Mouse (Mus musculus) left cerebral cortex, postnatal 14 days (tissue): ENCODE measurements around the gene Ubap2l. TPM values are rescaled to one million over a fixed set of nuclear protein-coding genes. Genes with fewer than 3 reads are reported as not detected.

Experiments used
- DNase-seq, 2 experiments: peaks; one replicate each; pipeline ENCODE4 v3.0.0; 2021 to 2022; ENCODE audit warnings: low spot score in 2 of 2, mixed read lengths in 1 of 2
- intact Hi-C: fragments of 180-260 bp; cut with DNase I; formaldehyde crosslinking; loops from one replicate; pipeline ENCODE4 v1.15.1; 2025
- total RNA-seq, 2 experiments: library from RNA; stranded (reverse); gene quantifications; 2 replicates each; pipeline ENCODE4 v1.2.3; 2021

Gene Ubap2l
- total RNA-seq, 2 experiments from 2014 or later: 191 to 205 TPM

DNA sequence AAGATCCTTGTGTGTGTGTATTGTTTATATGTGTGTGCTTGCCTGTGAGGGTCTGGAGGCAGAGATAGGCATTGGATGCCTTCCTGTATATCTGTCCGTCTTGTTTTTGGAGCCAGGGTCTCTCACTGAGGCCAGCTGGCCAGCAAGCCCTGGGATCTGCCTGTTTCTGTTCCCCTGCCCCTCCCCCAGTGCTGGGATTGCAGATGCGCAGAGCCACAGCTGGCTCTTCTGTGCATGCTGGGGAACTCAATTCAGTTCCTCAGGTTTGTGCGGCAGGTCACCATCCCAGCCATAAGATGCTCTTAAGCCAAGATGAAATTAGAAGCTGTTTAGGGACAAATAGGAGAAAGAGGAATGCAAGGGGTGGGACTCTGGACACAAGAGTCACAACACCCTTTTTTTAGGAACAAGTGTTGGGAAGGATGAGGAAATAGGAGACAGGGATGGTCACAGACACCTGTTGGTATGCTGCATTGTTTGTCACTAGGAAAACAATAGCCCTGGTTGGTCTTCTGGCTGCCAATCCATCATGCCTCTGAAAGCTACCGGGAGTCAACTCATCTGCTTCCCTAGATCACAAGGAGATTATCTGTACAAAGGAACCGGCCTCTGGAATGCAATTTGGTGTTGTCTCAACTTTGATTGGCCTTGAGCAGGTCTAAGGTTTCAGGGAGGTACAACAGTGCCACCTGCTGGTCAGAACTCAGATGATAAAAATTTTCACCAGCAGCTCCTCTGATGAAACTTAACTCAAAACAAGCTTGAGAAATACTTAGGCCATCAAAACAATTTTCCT is 24.7 kb upstream of the Ubap2l start:
- intact Hi-C loops: loop anchor here (5.0 to 10.0 kb wide), 2 partner anchors 125 to 302 kb away; partner anchors contain the start of gene Ube2q1
- DNase-seq: peak; percentile 89

DNA sequence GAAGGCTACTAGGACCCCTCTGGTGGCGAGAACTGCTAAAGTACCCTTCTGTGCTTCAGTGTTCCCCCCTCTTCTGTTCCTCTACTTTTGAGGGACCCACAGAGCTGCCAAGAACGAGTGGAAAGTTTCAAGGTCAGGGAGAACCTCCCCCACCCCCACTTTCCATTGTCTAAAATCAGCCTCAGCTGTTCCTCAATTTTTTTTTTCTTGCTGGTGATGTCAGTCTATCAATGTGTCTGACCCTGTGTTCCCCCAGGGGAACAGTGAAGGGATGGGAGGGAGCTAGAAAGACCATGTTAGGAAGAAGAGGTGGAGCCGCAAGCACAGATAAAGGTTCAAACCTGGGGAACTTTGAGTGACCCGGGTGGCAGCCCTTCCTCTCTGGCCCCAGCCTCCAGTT is 19.9 kb upstream of the Ubap2l start, which contains the start of gene Tpm3:
Tpm3 (plus strand) TSS at position 356 of the 400 bp plus-strand sequence.
- intact Hi-C loops: loop anchor here (10.0 kb wide), 1 partner anchor 297 kb away; the partner anchor contains the start of gene Ube2q1
- DNase-seq: no peak

DNA sequence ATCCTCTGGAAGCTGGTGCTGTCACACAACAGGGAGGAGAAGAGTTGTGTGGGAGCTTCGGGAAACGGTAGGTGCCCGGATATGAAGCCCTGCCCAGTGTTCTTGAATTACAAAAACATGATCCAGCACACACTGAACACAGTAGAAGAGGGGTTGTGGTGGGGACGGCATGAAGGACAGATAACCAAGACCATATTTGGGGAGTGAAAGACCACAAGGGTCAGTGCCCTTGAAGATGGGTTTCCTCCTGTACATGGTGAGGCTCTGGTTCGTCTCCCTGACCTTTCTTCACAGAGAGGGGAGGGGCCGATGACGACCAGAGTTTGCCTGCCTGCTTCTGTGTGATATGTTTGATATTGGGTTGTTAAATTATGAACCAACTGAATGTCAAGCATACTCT is 17.3 kb upstream of the Ubap2l start:
- DNase-seq: no peak
- intact Hi-C loops: loop anchor here (10.0 kb wide), 1 partner anchor 295 kb away; the partner anchor contains the start of gene Ube2q1

DNA sequence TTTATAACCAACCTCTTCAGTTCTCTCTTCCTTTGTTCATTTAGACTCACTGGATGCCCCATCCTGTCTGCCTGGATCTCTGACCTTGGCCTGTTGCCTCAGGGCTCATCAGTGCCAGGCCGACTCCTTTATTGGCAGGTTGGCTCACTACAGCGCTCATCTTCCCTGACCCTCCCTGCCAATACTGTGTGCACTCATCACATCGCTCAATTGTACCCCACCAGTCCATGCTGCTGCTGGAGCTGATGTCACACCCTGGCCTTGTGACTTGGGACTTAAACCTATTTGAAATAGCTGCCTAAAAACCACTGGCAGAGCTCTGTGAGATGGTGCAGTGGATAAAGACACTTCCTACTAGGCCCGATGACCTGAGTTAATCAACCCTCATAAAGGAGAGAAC is 15.4 kb upstream of the Ubap2l start:
- intact Hi-C loops: no loop called here

DNA sequence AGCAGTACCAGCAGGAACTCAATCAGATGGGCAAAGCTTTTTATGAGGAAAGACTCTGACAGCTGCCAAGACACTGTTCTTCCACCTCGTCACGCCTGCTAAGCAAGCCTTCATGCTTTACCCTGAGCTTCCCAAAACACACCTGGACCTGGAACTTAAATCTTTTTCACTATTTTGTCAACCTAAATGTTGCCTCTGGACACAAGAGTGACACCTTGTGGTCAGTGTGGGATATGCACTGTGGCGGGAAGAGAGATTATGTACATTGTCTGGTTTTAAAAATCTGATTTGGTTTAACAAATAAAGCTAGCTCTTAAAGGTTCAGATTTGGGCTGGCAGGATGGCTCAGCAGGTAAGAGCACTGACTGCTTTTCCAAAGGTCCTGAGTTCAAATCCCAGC is 13.1 kb upstream of the Ubap2l start:
- intact Hi-C loops: no loop called here
- peak; percentile 47 to 65 for DNase-seq

More for the DNA sequence above, 15.4 kb upstream of the Ubap2l start:
- DNase-seq: no peak

DNA sequence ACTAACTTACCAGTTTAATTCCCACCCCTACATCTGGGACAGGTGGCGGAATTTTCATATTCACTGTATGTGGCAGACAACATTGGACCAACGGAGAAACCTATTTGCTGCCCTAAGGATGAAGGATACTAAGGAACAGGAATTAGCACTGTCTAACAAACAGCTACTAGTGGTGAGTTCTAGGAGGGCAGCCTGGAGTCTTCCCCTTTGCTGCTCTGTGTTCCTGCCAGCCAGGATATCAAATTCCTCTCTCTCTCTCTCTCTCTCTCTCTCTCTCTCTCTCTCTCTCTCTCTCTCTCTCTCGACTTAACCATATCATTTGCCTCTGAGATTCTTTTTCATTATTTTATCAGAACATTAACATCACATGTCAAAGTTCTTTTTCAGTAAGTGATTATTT is 12.0 kb upstream of the Ubap2l start:
- intact Hi-C loops: no loop called here

DNA sequence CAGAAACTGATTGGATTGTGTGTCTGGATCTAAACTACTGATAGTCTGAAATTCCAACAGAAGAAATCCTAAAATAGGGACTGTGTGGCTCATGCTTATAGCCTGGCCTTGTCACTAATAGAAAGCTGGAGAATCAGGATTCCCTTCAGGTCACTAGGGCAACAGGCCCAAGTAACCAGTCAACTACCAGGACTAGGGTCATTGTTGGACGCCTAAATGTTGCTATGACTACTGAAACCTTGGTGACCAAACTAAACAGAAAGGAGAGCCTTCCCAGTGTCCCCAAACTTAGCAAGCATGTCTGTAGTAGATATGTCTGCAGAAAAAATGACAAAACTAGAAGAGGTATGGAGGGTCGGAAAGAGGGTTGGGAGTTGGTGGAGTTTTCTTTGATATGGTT is 10.1 kb upstream of the Ubap2l start:
- intact Hi-C loops: no loop called here
- no peak for DNase-seq

More for the DNA sequence above, 12.0 kb upstream of the Ubap2l start:
- DNase-seq: no peak

DNA sequence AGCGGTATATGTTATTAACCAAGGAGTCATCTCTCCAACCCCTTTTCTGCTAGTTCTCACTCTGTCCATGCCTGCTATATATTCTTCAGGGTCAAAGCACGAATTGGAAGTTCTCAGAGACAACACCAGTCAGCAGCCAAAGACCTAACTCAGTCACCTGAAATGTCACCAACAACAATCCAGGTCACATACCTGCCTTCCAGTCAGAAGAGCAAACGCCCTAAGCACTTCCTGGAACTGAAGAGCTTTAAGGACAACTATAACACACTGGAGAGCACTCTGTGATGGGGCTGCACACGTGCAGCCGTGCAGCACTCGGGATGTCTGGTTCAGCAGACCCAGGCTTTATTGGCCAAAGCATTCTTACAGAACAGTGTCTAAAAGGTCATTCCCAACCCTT is 9.1 kb upstream of the Ubap2l start:
- DNase-seq: no peak
- intact Hi-C loops: no loop called here

DNA sequence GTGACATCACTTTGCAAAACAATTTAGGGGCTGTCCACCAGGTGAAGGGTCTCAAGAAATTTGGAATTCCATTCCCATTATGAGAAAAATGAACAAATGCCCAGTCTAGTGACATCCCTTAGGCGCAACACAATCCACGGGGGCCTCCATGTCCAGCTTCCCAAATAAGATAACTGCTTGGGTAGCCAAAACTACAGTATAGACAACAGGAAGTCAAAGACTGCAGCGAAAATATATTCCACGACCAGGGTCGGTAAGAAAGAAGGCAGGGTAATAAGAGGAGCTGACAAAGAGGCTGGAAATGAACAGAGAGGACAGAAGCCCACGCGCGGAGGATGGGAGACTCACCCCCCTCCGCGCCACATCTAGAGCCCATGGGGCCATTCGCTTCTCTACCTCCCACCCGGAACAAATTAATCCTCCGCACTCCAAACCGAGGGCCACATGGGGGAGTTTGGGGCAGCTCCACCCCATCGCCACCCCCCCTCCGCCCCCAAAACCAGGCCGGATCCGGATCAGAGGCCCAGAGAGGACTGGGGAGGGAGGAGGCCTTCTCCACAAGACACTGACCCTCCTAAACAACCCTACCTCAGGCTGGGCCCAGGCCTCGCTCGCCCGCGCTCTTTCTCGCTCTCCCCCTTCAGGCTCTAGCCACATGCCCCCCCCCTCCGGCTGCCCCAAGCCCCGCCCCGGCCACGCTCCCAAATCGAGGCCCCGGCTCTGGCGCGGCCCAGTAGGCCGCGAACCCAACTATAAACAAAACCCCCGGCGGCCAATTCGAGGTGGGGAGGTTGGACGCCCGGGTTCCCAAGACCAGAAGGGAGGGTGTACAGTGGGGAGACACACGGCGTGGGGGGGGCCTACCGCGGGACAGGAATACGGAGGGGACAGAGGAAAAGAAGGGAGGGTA is 732 bp downstream of the Ubap2l start, which contains the start of gene 4933434E20Rik:
4933434E20Rik (plus strand) TSS at position 196 of the 910 bp plus-strand sequence.
- intact Hi-C loops: no loop called here
- DNase-seq: peak; percentile 35 to 38

DNA sequence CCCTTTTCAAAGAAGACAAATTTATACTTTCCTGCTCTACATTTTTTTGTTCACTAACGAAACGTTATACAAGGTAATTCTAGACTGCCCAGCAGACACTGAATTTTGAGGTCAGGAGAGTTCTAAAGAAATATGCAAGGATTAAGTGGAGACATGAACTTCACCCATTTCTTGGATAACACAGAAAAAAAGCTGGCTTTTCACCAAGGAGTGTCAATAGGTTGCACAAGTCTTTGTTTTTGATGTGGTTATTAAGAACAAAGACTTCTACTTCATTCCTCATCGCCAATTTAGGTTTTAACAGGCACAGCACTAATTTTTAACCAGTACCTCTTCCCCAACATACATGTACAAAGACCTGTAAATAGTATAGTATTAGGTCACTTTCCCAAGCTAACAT is 2.7 kb downstream of the Ubap2l start:
- intact Hi-C loops: loop anchor here (5.0 kb wide), 1 partner anchor 37 kb away; no protein-coding TSS in a partner anchor
- DNase-seq: no peak

DNA sequence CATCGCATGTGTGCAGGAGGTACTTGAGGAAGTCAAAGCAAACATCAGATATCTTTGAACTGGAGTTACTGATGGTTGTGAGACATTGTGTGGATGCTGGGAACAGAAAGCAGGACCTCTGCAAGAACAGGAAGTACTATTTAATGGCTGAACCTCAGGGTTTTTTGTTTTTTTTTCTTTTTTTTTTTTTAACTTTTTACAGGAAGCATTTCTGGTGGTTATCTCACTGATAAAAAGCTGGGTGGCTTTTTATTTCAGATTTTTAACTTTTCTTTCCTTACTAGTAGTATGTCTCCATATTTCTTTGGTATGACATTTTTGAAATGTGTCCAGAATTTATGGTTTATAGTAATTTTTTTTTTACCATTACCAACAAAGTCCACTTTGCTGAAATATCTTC is 16.2 kb downstream of the Ubap2l start:
- intact Hi-C loops: no loop called here
- DNase-seq: no peak

DNA sequence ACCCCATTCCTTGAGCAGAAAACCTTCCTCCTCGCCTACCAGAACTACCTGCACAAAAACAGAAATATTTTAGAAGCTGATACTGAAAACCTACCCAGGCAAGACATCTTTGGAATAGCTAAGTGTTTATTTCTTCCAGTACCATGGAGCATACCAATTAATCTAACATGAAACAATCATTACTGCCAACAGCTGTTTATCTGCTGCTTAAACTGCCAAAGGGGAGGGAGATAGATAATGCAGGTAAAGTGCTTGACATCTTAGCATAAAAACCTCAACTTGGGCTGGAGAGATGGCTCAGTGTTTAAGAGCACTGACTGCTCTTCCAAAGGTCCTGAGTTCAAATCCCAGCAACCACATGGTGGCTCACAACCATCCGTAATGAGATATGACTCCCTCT is 17.8 kb downstream of the Ubap2l start:
- intact Hi-C loops: no loop called here
- no peak for DNase-seq

DNA sequence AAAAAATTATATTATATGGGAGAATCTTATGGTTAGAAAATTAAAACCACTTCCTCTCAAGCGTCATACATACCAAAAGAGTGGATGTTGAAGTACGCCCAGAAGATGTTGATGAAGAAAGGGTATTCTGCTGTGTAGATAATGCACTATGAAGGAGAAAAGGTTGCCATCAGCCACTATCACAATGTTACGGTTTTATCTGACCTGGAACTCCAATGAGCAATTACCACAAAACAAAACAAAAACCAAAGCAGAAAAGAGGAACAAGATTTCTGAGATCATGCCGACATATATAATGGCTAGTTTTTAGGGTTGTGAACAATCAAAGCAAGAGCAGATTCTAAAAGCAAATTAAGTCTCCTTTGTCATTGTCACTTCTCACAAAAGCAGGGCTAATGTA is 35.8 kb downstream of the Ubap2l start:
- DNase-seq: no peak
- intact Hi-C loops: loop anchor here (10.0 kb wide), 1 partner anchor 1702 kb away; no protein-coding TSS in a partner anchor

DNA sequence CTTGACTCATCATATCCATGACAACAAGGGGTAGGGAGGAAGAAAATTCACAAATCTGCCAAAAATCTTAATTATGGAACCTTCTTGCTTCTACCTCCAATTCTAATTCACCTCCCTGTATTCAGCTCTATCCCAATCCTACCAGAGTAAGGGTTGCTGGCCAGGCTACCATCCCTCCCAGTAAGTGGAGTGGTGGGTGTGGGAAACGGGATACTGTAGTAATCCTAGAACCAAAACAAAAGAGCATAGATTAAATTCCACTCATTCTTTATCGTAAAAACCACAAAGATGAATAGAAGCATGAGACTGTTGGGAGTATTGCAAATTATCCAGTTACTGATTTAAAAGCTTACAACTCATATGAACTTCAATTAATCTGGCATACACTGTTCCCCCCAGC is 42.1 kb downstream of the Ubap2l start:
- intact Hi-C loops: loop anchor here (5.0 to 10.0 kb wide), 2 partner anchors 37 to 1695 kb away; no protein-coding TSS in a partner anchor
- DNase-seq: no peak

DNA sequence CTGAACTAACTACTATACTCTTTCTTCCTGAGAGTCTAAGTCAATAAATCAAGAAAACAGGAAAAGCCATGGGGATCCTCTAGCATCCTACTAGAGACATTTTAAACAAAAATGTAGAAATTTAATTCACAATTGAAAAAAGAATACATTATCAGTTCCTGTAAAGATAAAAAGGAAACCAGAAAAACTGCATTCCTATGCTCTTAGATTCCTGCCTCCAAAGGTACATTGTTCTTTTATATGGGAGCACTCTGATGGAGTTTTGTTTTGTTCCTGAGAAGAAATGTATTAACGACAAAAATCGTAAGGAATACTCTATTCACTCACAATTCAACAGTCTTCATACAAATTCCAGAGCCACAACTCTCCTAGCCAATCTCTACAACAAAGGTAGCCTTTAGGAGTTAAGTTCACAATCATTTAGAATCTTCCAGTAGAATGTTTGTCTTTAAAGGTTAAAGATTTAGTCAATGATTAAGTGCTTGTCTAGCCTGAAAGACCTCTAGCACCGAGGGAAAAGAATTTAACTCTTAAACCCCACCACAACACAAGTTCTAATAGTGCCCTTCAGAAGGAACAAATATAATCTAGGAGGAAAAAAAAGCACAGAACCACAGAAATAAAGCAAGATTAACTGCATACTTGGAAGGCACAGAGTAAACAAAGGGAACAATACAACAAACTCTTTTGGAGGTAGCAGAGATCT is 48.2 kb downstream of the Ubap2l start:
- no peak for DNase-seq
- intact Hi-C loops: no loop called here

DNA sequence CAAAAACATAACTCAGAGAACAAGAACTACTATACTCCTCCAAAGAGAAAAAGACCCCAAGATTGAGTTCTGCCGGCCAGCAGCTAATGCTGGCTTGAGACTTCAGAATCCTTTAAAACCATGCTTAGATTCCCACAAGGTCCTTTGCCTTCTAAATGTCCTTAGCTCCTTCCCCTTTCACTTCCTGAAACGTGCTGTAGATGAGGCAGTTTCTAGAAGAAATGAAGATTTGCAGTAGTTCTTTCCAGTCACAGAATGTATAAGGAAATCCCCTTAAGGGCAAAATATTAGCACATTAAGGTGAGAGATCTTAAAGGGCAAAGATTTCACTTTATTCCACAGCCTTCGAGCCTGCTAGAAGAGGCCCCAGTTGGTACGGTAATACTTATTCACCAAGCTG is 52.6 kb downstream of the Ubap2l start:
- intact Hi-C loops: loop anchor here (5.0 kb wide), 1 partner anchor 38 kb away; the partner anchor contains the start of gene Atp8b2
- DNase-seq: no peak

DNA sequence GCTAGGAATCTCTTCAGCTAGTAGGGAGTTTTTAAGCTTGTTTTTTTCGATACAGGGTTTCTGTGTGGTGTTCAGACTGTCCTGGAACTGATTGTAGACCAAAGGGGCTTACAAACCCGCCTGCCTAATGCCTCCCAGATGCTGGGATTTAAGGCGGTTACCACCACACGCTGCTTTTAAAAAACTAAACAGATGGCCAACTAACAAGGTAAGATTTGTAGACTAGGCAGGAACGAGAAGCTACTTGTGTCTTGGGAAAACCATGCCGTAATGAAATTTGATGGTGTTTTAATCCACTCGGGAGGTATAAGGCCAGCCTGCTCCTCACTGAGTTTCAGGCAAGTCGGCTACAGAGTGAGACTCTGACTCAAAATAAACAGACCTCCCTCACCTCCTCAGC is 53.3 kb downstream of the Ubap2l start:
- intact Hi-C loops: loop anchor here (5.0 kb wide), 1 partner anchor 37 kb away; the partner anchor contains the start of gene Atp8b2
- peak; percentile 6 to 15 for DNase-seq

DNA sequence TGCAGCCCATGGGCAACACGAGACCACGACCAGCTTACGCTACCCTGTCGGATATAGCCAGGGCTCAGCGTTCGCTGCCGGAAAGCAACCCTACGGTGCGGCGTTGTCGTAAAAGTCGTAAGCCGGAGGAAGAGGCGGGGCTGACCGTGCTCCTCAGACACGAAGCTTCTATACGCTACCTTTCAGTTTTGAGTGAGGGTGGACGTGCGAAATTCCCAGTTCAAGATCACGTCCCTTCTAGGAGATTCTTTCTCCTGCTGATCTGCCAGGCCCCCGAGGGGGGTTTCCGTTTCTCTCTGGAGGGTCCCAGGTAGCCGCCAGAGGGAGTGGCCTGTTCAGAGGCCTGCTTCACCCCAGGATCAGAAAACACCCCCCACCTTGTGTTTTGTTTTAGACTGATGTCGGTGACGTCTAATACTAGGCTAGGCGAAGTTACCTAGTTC is 53.8 kb downstream of the Ubap2l start, which contains the start of gene Hax1:
Hax1 (minus strand) TSS at position 169 of the 443 bp plus-strand sequence.
- DNase-seq: peak; percentile 97
- intact Hi-C loops: loop anchor here (5.0 kb wide), 1 partner anchor 36 kb away; the partner anchor contains the start of gene Atp8b2
